ENCODE assay signal across 25 mouse cellular contexts in the genomic region with DNA sequence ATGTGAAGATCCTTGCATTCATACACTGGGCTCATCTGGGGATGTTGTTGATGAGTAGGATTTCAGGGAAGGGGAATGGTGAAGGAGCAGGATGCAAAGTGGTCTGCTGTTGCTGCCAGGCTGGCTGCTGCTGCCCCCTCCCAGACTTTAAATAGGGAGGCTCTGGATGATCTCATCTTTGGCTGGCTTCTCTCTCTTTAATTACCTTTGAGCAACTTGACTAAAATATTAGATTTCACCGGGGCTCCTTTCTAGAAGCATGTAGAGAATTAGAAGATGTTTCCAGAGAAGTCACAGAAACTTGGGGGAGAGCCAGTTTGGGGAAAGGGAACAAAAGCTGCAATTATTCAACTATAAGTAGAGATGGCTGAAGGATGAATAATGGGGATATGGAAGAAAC.
DNase-seq lines count a peak whose midpoint lies in the region; ATAC-seq lines count a peak whose summit lies in the region.
"Had no signal": no experiment of that assay in that cellular context is flagged by ENCODE, and none has a peak within 500 bp of the region (broad histone marks: within the 10 kb centered on the region; RNA-seq: fewer than 3 reads in every experiment).

No protein-coding gene starts in this region.

- no peak overlapping the region for H3K4me3 ChIP-seq in hindbrain, embryonic 16.5 days (ENCODE audit: low read length)
- no peak overlapping the region for H3K4me3 ChIP-seq in hindbrain, embryonic 11.5 days (ENCODE audit: low read depth, low read length)
- no peak overlapping the region for H3K4me3 ChIP-seq in midbrain, embryonic 16.5 days (ENCODE audit: low read depth, low read length)
- H3K4me3 ChIP-seq in midbrain, embryonic 10.5 days: no peak overlapping the region
- no peak overlapping the region for H3K4me3 ChIP-seq in forebrain, embryonic 16.5 days (replicated peaks; ENCODE audit: low read length)
- H3K4me3 ChIP-seq: embryonic facial prominence, embryonic 15.5 days; liver, embryonic 13.5 days; megakaryocyte, embryonic 14.5 days; neural tube, embryonic 12.5 days had no signal

- H3K27me3 ChIP-seq in hindbrain, embryonic 16.5 days (replicated peaks; ENCODE audit: control insufficient read depth, insufficient read depth, low read length): no peaks in the 10 kb centered on the region
- peaks cover 7% of the 10 kb centered on the region; the same call in 1 of the 2 replicates for H3K27me3 ChIP-seq in hindbrain, embryonic 11.5 days (ENCODE audit: control insufficient read depth, insufficient read depth, low read length)
- H3K27me3 ChIP-seq in midbrain, embryonic 16.5 days (ENCODE audit: control insufficient read depth, insufficient read depth, low read depth, low read length): 0 out of 2 replicates have a peak, but pooled peaks cover 8% of the 10 kb centered on the region
- peaks cover 96% of the 10 kb centered on the region for H3K27me3 ChIP-seq in midbrain, embryonic 10.5 days (ENCODE audit: low read depth, poor library complexity, severe bottlenecking)
- H3K27me3 ChIP-seq in forebrain, embryonic 16.5 days (replicated peaks; ENCODE audit: control insufficient read depth, insufficient read depth, low read length): no peaks in the 10 kb centered on the region
- H3K27me3 ChIP-seq: neural tube, embryonic 12.5 days had no signal

- ATAC-seq in hindbrain, embryonic 16.5 days: no peak
- no peak for ATAC-seq in hindbrain, embryonic 11.5 days (ENCODE audit: low FRiP score)
- ATAC-seq in midbrain, embryonic 16.5 days: no peak
- ATAC-seq in forebrain, embryonic 16.5 days: no peak
- ATAC-seq: intestine, embryonic 16.5 days had no signal

- no peak for DNase-seq in hindbrain, embryonic 11.5 days (ENCODE audit: low spot score)
- no peak for DNase-seq in midbrain, embryonic 10.5 days (ENCODE audit: low spot score)
- DNase-seq in kidney, postnatal 4 days: no peak
- no peak for DNase-seq in frontal cortex, adult 2 months (ENCODE audit: extremely low spot score in 1 of 2, low spot score in 1 of 2)
- DNase-seq: adrenal gland, adult 2 months; cerebellum, adult 2 months; cerebellum, postnatal 25 days; embryo, embryonic 11 days; gastrocnemius, postnatal 14 days; heart, adult 11 months; kidney, adult 9 months; kidney, postnatal 14 days; liver, embryonic 13.5 days; lung, adult 2 months; lung, postnatal 14 days; right cerebral cortex, postnatal 4 days; thymus, postnatal 14 days had no signal

- 0 out of 2 replicates have a peak overlapping the region, but pooled peaks have one; percentile 23 for H3K27ac ChIP-seq in hindbrain, embryonic 16.5 days (ENCODE audit: low read depth, low read length)
- no peak overlapping the region for H3K27ac ChIP-seq in hindbrain, embryonic 11.5 days (ENCODE audit: low read depth, low read length)
- peak overlapping the region; percentile 68 for H3K27ac ChIP-seq in midbrain, embryonic 16.5 days (ENCODE audit: low read length)
- no peak overlapping the region for H3K27ac ChIP-seq in midbrain, embryonic 10.5 days (replicated peaks)
- H3K27ac ChIP-seq in forebrain, embryonic 16.5 days (ENCODE audit: low read length): peak overlapping the region; percentile 44; the same call in 1 of the 2 replicates
- H3K27ac ChIP-seq: embryonic facial prominence, embryonic 15.5 days; liver, embryonic 13.5 days; neural tube, embryonic 12.5 days had no signal

- H3K4me1 ChIP-seq in hindbrain, embryonic 16.5 days (ENCODE audit: control insufficient read depth, insufficient read depth, low read depth, low read length): 0 out of 2 replicates have a peak, but pooled peaks cover 3% of the 10 kb centered on the region
- H3K4me1 ChIP-seq in hindbrain, embryonic 11.5 days (replicated peaks; ENCODE audit: control insufficient read depth, insufficient read depth, low read length): no peaks in the 10 kb centered on the region
- peaks cover 3% of the 10 kb centered on the region for H3K4me1 ChIP-seq in midbrain, embryonic 16.5 days (ENCODE audit: control insufficient read depth, insufficient read depth, low read length)
- no peaks in the 10 kb centered on the region for H3K4me1 ChIP-seq in midbrain, embryonic 10.5 days
- H3K4me1 ChIP-seq in forebrain, embryonic 16.5 days (replicated peaks; ENCODE audit: control insufficient read depth, insufficient read depth, low read length): peaks cover 21% of the 10 kb centered on the region
- H3K4me1 ChIP-seq: embryonic facial prominence, embryonic 15.5 days; liver, embryonic 13.5 days; megakaryocyte, embryonic 14.5 days; neural tube, embryonic 12.5 days had no signal

- WGBS in hindbrain, embryonic 16.5 days: 56% methylated on average over 1 of the region's 1 CpGs
- 83% methylated on average over 1 of the region's 1 CpGs for WGBS in hindbrain, embryonic 11.5 days
- 58% methylated on average over 1 of the region's 1 CpGs for WGBS in midbrain, embryonic 16.5 days
- WGBS in midbrain, embryonic 10.5 days: 89% methylated on average over 1 of the region's 1 CpGs
- WGBS in forebrain, embryonic 16.5 days: 26% methylated on average over 1 of the region's 1 CpGs

- H3K36me3 ChIP-seq in hindbrain, embryonic 16.5 days (ENCODE audit: control insufficient read depth, insufficient read depth, low read length): no peaks in the 10 kb centered on the region
- H3K36me3 ChIP-seq in hindbrain, embryonic 11.5 days (ENCODE audit: control insufficient read depth, insufficient read depth, low read length): no peaks in the 10 kb centered on the region
- no peaks in the 10 kb centered on the region for H3K36me3 ChIP-seq in midbrain, embryonic 16.5 days (ENCODE audit: control insufficient read depth, insufficient read depth, low read length)
- no peaks in the 10 kb centered on the region for H3K36me3 ChIP-seq in midbrain, embryonic 10.5 days
- no peaks in the 10 kb centered on the region for H3K36me3 ChIP-seq in forebrain, embryonic 16.5 days (ENCODE audit: control insufficient read depth, insufficient read depth)
- H3K36me3 ChIP-seq: embryonic facial prominence, embryonic 15.5 days; liver, embryonic 13.5 days; neural tube, embryonic 12.5 days had no signal

- no peak overlapping the region for H3K9ac ChIP-seq in hindbrain, embryonic 16.5 days (ENCODE audit: low read depth, low read length)
- no peak overlapping the region for H3K9ac ChIP-seq in hindbrain, embryonic 11.5 days (ENCODE audit: low read depth, low read length)
- H3K9ac ChIP-seq in midbrain, embryonic 16.5 days (ENCODE audit: low read depth, low read length): no peak overlapping the region
- H3K9ac ChIP-seq in forebrain, embryonic 16.5 days (replicated peaks; ENCODE audit: low read depth, low read length): no peak overlapping the region
- H3K9ac ChIP-seq: embryonic facial prominence, embryonic 15.5 days; liver, embryonic 13.5 days; neural tube, embryonic 12.5 days had no signal

- no peak overlapping the region for H3K4me2 ChIP-seq in hindbrain, embryonic 16.5 days (ENCODE audit: low read length)
- no peak overlapping the region for H3K4me2 ChIP-seq in hindbrain, embryonic 11.5 days (replicated peaks; ENCODE audit: low read depth, low read length)
- no peak overlapping the region for H3K4me2 ChIP-seq in midbrain, embryonic 16.5 days (ENCODE audit: low read length)
- no peak overlapping the region for H3K4me2 ChIP-seq in forebrain, embryonic 16.5 days (ENCODE audit: low read length)
- H3K4me2 ChIP-seq: embryonic facial prominence, embryonic 15.5 days; heart, embryonic 11.5 days; liver, embryonic 13.5 days; neural tube, embryonic 12.5 days had no signal

- H3K9me3 ChIP-seq in hindbrain, embryonic 16.5 days (ENCODE audit: control insufficient read depth, low read length): no peaks in the 10 kb centered on the region
- no peaks in the 10 kb centered on the region for H3K9me3 ChIP-seq in hindbrain, embryonic 11.5 days (ENCODE audit: control insufficient read depth, low read length)
- H3K9me3 ChIP-seq in midbrain, embryonic 16.5 days (replicated peaks; ENCODE audit: control insufficient read depth, low read length, poor library complexity, severe bottlenecking): no peaks in the 10 kb centered on the region
- no peaks in the 10 kb centered on the region for H3K9me3 ChIP-seq in midbrain, embryonic 10.5 days (replicated peaks)
- no peaks in the 10 kb centered on the region for H3K9me3 ChIP-seq in forebrain, embryonic 16.5 days (ENCODE audit: control insufficient read depth, low read length)
- H3K9me3 ChIP-seq: embryonic facial prominence, embryonic 15.5 days; liver, embryonic 13.5 days; megakaryocyte, embryonic 14.5 days; neural tube, embryonic 12.5 days had no signal

Comparison
In these comparisons a context has a peak if more than half of its experiments do, and no peak if none do; other contexts are left out.
1. H3K27ac ChIP-seq: peak in hindbrain, embryonic 16.5 days (single experiment), midbrain, embryonic 16.5 days (single experiment) and forebrain, embryonic 16.5 days (single experiment); none in hindbrain, embryonic 11.5 days (single experiment) and midbrain, embryonic 10.5 days (single experiment).